Mouse (Mus musculus): ENCODE data around the gene Ints1. TPM values are rescaled to one million over a fixed set of nuclear protein-coding genes. Genes with fewer than 3 reads are reported as not detected.

The Ints1 gene
- polyA plus RNA-seq, 1 experiment, result 43.1 TPM

DNA sequence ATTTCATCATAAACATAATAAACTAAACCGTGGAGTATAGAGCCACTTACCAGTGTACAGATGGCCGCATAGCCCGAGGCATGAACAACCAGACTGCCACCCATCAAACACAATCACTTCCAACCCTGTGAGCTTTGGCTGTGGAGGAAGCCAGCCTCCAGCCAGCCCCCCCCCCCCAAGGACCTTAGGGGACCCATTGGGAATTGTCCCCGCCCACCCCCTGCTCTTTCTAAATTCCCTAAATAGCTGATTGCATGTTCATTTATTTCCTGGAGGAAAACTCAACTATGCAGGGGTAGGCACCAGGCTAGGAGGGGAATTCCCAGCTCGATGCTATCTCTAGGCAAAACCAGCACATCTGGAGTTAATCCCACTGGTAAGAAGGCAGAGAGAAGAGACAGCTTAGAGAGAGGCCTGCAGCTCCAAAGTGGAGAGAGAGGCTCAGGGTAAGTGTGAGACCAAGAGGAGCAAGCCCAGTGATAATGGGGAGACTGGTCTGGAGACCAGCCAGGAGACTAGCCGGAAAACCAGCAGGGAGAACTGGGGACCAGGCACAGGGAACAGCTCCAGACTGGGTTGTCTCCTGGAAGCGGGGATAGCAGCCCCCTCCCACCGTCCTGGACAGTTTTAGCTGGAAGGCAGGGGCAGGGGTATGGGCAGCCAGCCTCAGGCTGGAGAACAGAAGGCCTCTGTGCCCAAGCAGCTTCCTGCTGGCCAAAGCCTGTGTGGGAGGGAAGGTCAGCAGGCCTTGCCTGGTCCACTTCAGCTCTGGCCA, 44.6 kb downstream of the Ints1 start:
- no peaks in the 10 kb centered on the region for H3K27me3 ChIP-seq (ENCODE audit: control insufficient read depth, insufficient read depth, insufficient read length)
- H3K79me3 ChIP-seq (ENCODE audit: low read depth), result peaks cover 69% of the 10 kb centered on the region
- H3K4me3 ChIP-seq (ENCODE audit: insufficient read depth, poor library complexity, severe bottlenecking), result no peak overlapping the region
- TF ChIP-seq USF1 (IDR thresholded peaks at IDR 0.05; ENCODE audit: low read depth) (no peak), FOSL1 (IDR thresholded peaks at IDR 0.05; ENCODE audit: insufficient read depth, low read length, poor library complexity, severe bottlenecking) (no peak), MYOG (IDR thresholded peaks at IDR 0.05; ENCODE audit: control insufficient read depth, extremely low read depth, insufficient read length) (no peak), CEBPB (IDR thresholded peaks at IDR 0.05; ENCODE audit: low read depth) (no peak), MYOD1 (IDR thresholded peaks at IDR 0.05; ENCODE audit: control insufficient read depth, insufficient read length, low read depth) (no peak), MAX (IDR thresholded peaks at IDR 0.05) (no peak), CTCF (IDR thresholded peaks at IDR 0.05; ENCODE audit: control insufficient read depth, insufficient read depth, insufficient read length) (no peak)
- H3ac ChIP-seq (ENCODE audit: control insufficient read depth, insufficient read length, low read depth), result no peak overlapping the region
- peaks cover 99% of the 10 kb centered on the region for H3K79me2 ChIP-seq (ENCODE audit: control insufficient read depth, insufficient read depth)
- H3K36me3 ChIP-seq (ENCODE audit: control insufficient read depth, insufficient read depth), result peaks cover 3% of the 10 kb centered on the region

GRCm38 (mm10) chr5:139727261-139727660, 48.2 kb downstream of the Ints1 start:
- Histone ChIP-seq H3ac (ENCODE audit: control insufficient read depth, insufficient read length, low read depth) (no peak overlapping the region), H3K79me2 (ENCODE audit: control insufficient read depth, insufficient read depth) (peaks cover 92% of the 10 kb centered on the region), H3K27me3 (ENCODE audit: control insufficient read depth, insufficient read depth, insufficient read length) (no peaks in the 10 kb centered on the region), H3K4me3 (ENCODE audit: insufficient read depth, poor library complexity, severe bottlenecking) (no peak overlapping the region), H3K79me3 (ENCODE audit: low read depth) (peaks cover 50% of the 10 kb centered on the region), H3K36me3 (ENCODE audit: control insufficient read depth, insufficient read depth) (peaks cover 1% of the 10 kb centered on the region)
- TF ChIP-seq USF1 (IDR thresholded peaks at IDR 0.05; ENCODE audit: low read depth) (no peak), MYOG (IDR thresholded peaks at IDR 0.05; ENCODE audit: control insufficient read depth, extremely low read depth, insufficient read length) (no peak), CEBPB (IDR thresholded peaks at IDR 0.05; ENCODE audit: low read depth) (no peak), CTCF (IDR thresholded peaks at IDR 0.05; ENCODE audit: control insufficient read depth, insufficient read depth, insufficient read length) (no peak), MAX (IDR thresholded peaks at IDR 0.05) (no peak), MYOD1 (IDR thresholded peaks at IDR 0.05; ENCODE audit: control insufficient read depth, insufficient read length, low read depth) (no peak), FOSL1 (IDR thresholded peaks at IDR 0.05; ENCODE audit: insufficient read depth, low read length, poor library complexity, severe bottlenecking) (no peak)

DNA sequence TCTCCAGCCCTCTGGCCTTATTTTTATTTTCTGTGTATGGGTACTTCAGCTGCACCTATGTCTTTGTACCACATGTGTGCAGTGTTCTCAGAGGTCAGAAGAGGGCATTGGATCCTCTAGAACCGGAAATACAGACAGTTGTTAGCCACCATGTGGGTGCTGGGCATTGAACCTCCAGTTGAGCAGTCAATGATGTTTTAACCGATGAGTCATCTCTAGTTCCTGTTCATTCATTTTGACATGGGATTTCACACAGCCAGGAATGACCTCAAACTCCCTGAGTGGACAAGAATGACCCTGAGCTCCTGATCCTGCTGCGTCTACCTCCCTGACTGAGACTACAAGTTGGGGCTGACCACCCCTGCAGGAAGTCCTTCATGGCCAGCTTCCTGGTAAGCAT, 49.3 kb downstream of the Ints1 start:
- Histone ChIP-seq H3K4me3 (ENCODE audit: insufficient read depth, poor library complexity, severe bottlenecking) (no peak overlapping the region), H3ac (ENCODE audit: control insufficient read depth, insufficient read length, low read depth) (no peak overlapping the region), H3K79me3 (ENCODE audit: low read depth) (peaks cover 42% of the 10 kb centered on the region), H3K36me3 (ENCODE audit: control insufficient read depth, insufficient read depth) (peaks cover 2% of the 10 kb centered on the region), H3K79me2 (ENCODE audit: control insufficient read depth, insufficient read depth) (peaks cover 92% of the 10 kb centered on the region), H3K27me3 (ENCODE audit: control insufficient read depth, insufficient read depth, insufficient read length) (no peaks in the 10 kb centered on the region)
- TF ChIP-seq MYOG (IDR thresholded peaks at IDR 0.05; ENCODE audit: control insufficient read depth, extremely low read depth, insufficient read length) (no peak), CTCF (IDR thresholded peaks at IDR 0.05; ENCODE audit: control insufficient read depth, insufficient read depth, insufficient read length) (no peak), MYOD1 (IDR thresholded peaks at IDR 0.05; ENCODE audit: control insufficient read depth, insufficient read length, low read depth) (no peak), USF1 (IDR thresholded peaks at IDR 0.05; ENCODE audit: low read depth) (no peak), MAX (IDR thresholded peaks at IDR 0.05) (no peak), FOSL1 (IDR thresholded peaks at IDR 0.05; ENCODE audit: insufficient read depth, low read length, poor library complexity, severe bottlenecking) (no peak), CEBPB (IDR thresholded peaks at IDR 0.05; ENCODE audit: low read depth) (no peak)

GRCm38 (mm10) chr5:139724336-139725116, 50.9 kb downstream of the Ints1 start:
- H3K4me3 ChIP-seq (ENCODE audit: insufficient read depth, poor library complexity, severe bottlenecking), result no peak overlapping the region
- TF ChIP-seq MYOD1 (IDR thresholded peaks at IDR 0.05; ENCODE audit: control insufficient read depth, insufficient read length, low read depth) (no peak), CEBPB (IDR thresholded peaks at IDR 0.05; ENCODE audit: low read depth) (no peak), MYOG (IDR thresholded peaks at IDR 0.05; ENCODE audit: control insufficient read depth, extremely low read depth, insufficient read length) (no peak), CTCF (IDR thresholded peaks at IDR 0.05; ENCODE audit: control insufficient read depth, insufficient read depth, insufficient read length) (no peak), USF1 (IDR thresholded peaks at IDR 0.05; ENCODE audit: low read depth) (no peak), MAX (IDR thresholded peaks at IDR 0.05) (no peak), FOSL1 (IDR thresholded peaks at IDR 0.05; ENCODE audit: insufficient read depth, low read length, poor library complexity, severe bottlenecking) (no peak)
- no peak overlapping the region for H3ac ChIP-seq (ENCODE audit: control insufficient read depth, insufficient read length, low read depth)
- H3K27me3 ChIP-seq (ENCODE audit: control insufficient read depth, insufficient read depth, insufficient read length), result no peaks in the 10 kb centered on the region
- H3K79me3 ChIP-seq (ENCODE audit: low read depth), result peaks cover 31% of the 10 kb centered on the region
- peaks cover 3% of the 10 kb centered on the region for H3K36me3 ChIP-seq (ENCODE audit: control insufficient read depth, insufficient read depth)
- H3K79me2 ChIP-seq (ENCODE audit: control insufficient read depth, insufficient read depth), result peaks cover 78% of the 10 kb centered on the region

GRCm38 (mm10) chr5:139723113-139723512, 52.4 kb downstream of the Ints1 start:
- TF ChIP-seq USF1 (IDR thresholded peaks at IDR 0.05; ENCODE audit: low read depth), result no peak
- Histone ChIP-seq H3K79me3 (ENCODE audit: low read depth) (peaks cover 19% of the 10 kb centered on the region), H3K4me3 (ENCODE audit: insufficient read depth, poor library complexity, severe bottlenecking) (no peak overlapping the region), H3K27me3 (ENCODE audit: control insufficient read depth, insufficient read depth, insufficient read length) (no peaks in the 10 kb centered on the region), H3K36me3 (ENCODE audit: control insufficient read depth, insufficient read depth) (peaks cover 3% of the 10 kb centered on the region), H3K79me2 (ENCODE audit: control insufficient read depth, insufficient read depth) (peaks cover 64% of the 10 kb centered on the region), H3ac (ENCODE audit: control insufficient read depth, insufficient read length, low read depth) (no peak overlapping the region)

All from C2C12 (cell line).